Mouse (Mus musculus) heart, adult 8-10 months (tissue): ENCODE results near the gene Tgfbrap1. TPM values are rescaled to one million over a fixed set of nuclear protein-coding genes. Genes with fewer than 3 reads are reported as not detected.
"Not testable (repeated sequence)": the region's sequence is repeated elsewhere in the genome, so short reads cannot be mapped to it uniquely, and the experiment has no call there.

Experiments
- DNase-seq: peaks from one replicate; pipeline ENCODE4 v3.0.0; 2022; ENCODE audit warnings: low spot score
- microRNA-seq: library from miRNA; unstranded; fragments of <30 nt; microRNA quantifications from one replicate; pipeline ENCODE4 v1.2.0, GENCODE M21; 2022
- total RNA-seq, 4 experiments: library from RNA; stranded (reverse); gene quantifications; 2 replicates each; pipeline ENCODE4 v1.2.4; 2022

The Tgfbrap1 gene
- total RNA-seq, 4 experiments from 2014 or later: 12.9 to 14.9 (median 13.8) TPM

GRCm38 (mm10) chr1:43036014-43036413 lies 62.4 kb downstream of the Tgfbrap1 start:
- DNase-seq: no peak

DNA sequence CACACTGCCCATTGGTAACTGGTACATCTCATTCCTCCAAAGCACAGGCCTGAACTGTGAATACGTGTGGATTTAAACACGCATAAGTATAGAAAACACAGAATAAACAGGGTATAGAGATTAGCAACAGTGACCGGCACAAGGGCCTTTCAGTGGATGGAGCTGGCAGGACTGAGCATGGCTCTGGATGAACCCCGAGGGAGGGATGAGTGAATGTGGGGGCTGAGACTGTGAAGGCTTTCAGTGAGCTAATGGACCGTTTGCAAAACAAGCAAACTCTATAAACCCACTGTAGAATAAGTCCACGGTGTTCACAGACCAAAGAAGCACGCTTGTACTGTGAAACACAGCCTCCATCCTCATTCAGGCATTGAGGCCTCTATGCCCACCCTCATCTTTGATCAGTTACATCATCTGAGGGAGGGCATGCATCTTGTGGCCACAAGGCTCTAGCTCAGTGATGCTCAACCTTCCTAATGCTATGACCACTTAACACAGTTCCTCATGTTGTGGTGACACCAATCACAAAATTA lies 83.2 kb downstream of the Tgfbrap1 start:
- DNase-seq: not testable (repeated sequence)

- DNase-seq: no peak
Observed at GRCm38 (mm10) chr1:43010461-43010860, 88.0 kb downstream of the Tgfbrap1 start.

GRCm38 (mm10) chr1:43006524-43006923 lies 91.9 kb downstream of the Tgfbrap1 start:
- no peak for DNase-seq

DNA sequence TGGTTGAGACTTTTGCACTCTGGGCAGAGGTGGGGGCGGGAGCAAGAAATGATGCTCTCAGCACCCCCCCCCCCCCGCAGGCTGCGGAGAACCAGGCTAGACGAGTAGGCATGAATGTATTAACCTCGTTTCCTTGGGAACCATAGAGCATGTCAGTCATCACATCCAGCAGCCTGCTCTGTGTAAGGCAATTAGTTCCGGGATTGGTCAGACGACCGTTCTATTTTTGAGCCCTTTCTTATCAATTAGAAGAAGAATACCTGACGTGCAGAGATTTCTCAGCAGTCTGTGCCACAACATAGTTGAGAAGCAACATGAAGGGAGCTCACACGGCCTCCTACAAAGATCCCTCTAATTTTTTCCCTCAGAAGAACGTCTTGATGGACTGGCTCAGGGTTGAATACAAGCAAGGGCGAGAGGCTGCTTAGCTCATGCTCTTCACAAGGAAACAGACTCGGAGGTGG lies 92.4 kb downstream of the Tgfbrap1 start:
- no peak for DNase-seq

Small RNAs within 50 kb of the gene (microRNA-seq; reads per million reads assigned to microRNA genes)
- not detected for gene Gm24001

Other genes with a start within 250 kb of the Tgfbrap1 start
- gene Mrps9, start 247.4 kb downstream of the Tgfbrap1 start, total RNA-seq: 100 to 1,000 TPM in 3 of 4 experiments, 10 to 100 TPM in 1; 98.7 to 111 (median 104) TPM
- gene Gpr45, start 145.8 kb downstream of the Tgfbrap1 start, total RNA-seq: under 1 TPM; 0.12 to 0.60 (median 0.20) TPM
- 10 to 100 TPM; 18.7 to 25.0 (median 21.5) TPM for gene AI597479, start 73 bp upstream of the Tgfbrap1 start, total RNA-seq
- gene Fhl2, start 98.3 kb upstream of the Tgfbrap1 start, total RNA-seq: 1,000 to 10,000 TPM; 1,741 to 2,078 (median 1,948) TPM